Mouse (Mus musculus) CH12.LX (cell line): Measurements from ENCODE around the gene Mrpl50.

Source experiments
- CTCF ChIP-seq, 2 experiments: IDR thresholded peaks in 1 of 2; conservative IDR thresholded peaks in 1 of 2; 2 replicates each; pipeline ENCODE4 v1.5.1; 2011 to 2012; ENCODE audit warnings: low read depth in 2 of 2, low read length in 2 of 2, improper control_type of control experiment in 1 of 2, inconsistent platforms in 1 of 2, mild to moderate bottlenecking in 1 of 2, moderate library complexity in 1 of 2
- ETS1 ChIP-seq: conservative IDR thresholded peaks from 2 replicates; pipeline ENCODE4 v1.6.1; 2012; ENCODE audit warnings: low read depth, mild to moderate bottlenecking, inconsistent platforms, low read length, improper control_type of control experiment, moderate library complexity
- HCFC1 ChIP-seq: IDR thresholded peaks from 2 replicates; pipeline ENCODE4 v1.6.1; 2012; ENCODE audit warnings: low read depth, mild to moderate bottlenecking, inconsistent platforms, low read length, improper control_type of control experiment
- POLR2A ChIP-seq: IDR thresholded peaks from 2 replicates; pipeline ENCODE4 v1.6.1; 2011; ENCODE audit warnings: low read depth, mild to moderate bottlenecking, improper control_type of control experiment, low read length
- USF1 ChIP-seq: IDR thresholded peaks from 2 replicates; pipeline ENCODE4 v1.6.1; 2014; ENCODE audit warnings: low read depth, mild to moderate bottlenecking, inconsistent platforms, low read length, improper control_type of control experiment
- USF2 ChIP-seq: conservative IDR thresholded peaks from 2 replicates; pipeline ENCODE4 v1.6.1; 2011; ENCODE audit warnings: low read depth, low read length, improper control_type of control experiment
- ZC3H11A ChIP-seq: IDR thresholded peaks from 2 replicates; pipeline ENCODE4 v1.6.1; 2012; ENCODE audit warnings: low read depth, mild to moderate bottlenecking, inconsistent platforms, low read length, improper control_type of control experiment

DNA sequence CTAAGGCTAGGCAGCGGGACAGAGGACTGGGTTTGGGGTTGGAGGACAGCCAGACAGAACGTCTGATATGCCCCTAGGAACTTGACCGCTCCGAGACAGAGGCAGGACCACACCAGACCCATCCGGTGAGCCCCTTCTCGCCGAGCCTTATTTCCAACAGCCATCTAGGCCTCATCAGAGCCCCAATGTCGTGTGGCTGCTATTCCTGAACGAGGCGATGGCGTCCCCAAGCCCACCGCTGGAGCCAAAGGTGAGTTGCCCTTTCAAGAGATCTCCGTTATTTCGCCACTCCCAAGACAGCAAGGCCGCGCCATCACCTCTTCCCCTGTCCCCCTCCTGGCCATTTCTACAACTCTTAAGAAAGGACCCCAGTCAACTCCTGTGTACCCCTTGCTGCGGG is 453 bp upstream of the Mrpl50 start:
- TF ChIP-seq HCFC1: no peak
- TF ChIP-seq ETS1: no peak
- TF ChIP-seq USF2: no peak
- no peak for TF ChIP-seq POLR2A
- TF ChIP-seq CTCF (conservative IDR thresholded peaks at IDR 0.05 in 1 of 2, IDR thresholded peaks at IDR 0.05 in 1 of 2; ENCODE audit: low read depth in 2 of 2, low read length in 2 of 2): no peak; a peak in 1 of 4 replicates
- TF ChIP-seq USF1: no peak
- TF ChIP-seq ZC3H11A: no peak
